10 mouse cellular contexts compared by ENCODE assay signal in genomic region chr5:36955366-36955765, GRCm38 (mm10). TPM values are rescaled to one million over a fixed set of nuclear protein-coding genes. Genes with fewer than 3 reads are reported as not detected.
DNase-seq lines count a peak whose midpoint lies in the region; TF ChIP-seq lines count a peak whose summit lies in the region.
"Had no signal": no experiment of that assay in that cellular context is flagged by ENCODE, and none has a peak within 500 bp of the region (broad histone marks: within the 10 kb centered on the region; RNA-seq: fewer than 3 reads in every experiment).

No protein-coding gene starts in this region.

- TF ChIP-seq CTCF in left cerebral cortex, adult 2 months (IDR thresholded peaks at IDR 0.05) = peak; percentile 79
- peak in 2 of 3 experiments; percentile 9 to 22; a peak in 1 of 6 replicates for TF ChIP-seq CTCF in MEL (IDR thresholded peaks at IDR 0.05 in 2 of 3, conservative IDR thresholded peaks at IDR 0.05 in 1 of 3; ENCODE audit: control insufficient read depth in 1 of 3, insufficient read depth in 1 of 3, low read depth in 2 of 3, low read length in 3 of 3, poor library complexity in 1 of 3, severe bottlenecking in 1 of 3)
- TF ChIP-seq CTCF in olfactory bulb, adult 2 months (IDR thresholded peaks at IDR 0.05; ENCODE audit: insufficient read depth, low read depth, low read length) = peak; percentile 54; the same call in 1 of the 2 replicates

- H3K9ac ChIP-seq in MEL (ENCODE audit: control insufficient read depth, low read depth, low read length, poor library complexity, severe bottlenecking) = no peak overlapping the region
- H3K9ac ChIP-seq: hindbrain, embryonic 15.5 days; neural tube, embryonic 12.5 days had no signal

- H3K9me3 ChIP-seq in MEL (replicated peaks; ENCODE audit: insufficient read depth, low read length) = no peaks in the 10 kb centered on the region
- H3K9me3 ChIP-seq: hindbrain, embryonic 15.5 days; neural tube, embryonic 12.5 days had no signal

- H3K27ac ChIP-seq in left cerebral cortex, adult 2 months = no peak overlapping the region
- H3K27ac ChIP-seq in MEL (ENCODE audit: control insufficient read depth, low read depth, low read length) = no peak overlapping the region
- no peak overlapping the region for H3K27ac ChIP-seq in olfactory bulb, adult 2 months (ENCODE audit: insufficient read depth, low read depth, low read length)
- H3K27ac ChIP-seq: hindbrain, embryonic 15.5 days; neural tube, embryonic 12.5 days had no signal

- H3K27me3 ChIP-seq in MEL (ENCODE audit: control insufficient read depth in 1 of 2, insufficient read depth in 2 of 2, low read length in 2 of 2) = no peaks in the 10 kb centered on the region
- H3K27me3 ChIP-seq: hindbrain, embryonic 15.5 days; neural tube, embryonic 12.5 days had no signal

- no peaks in the 10 kb centered on the region for H3K79me2 ChIP-seq in MEL (ENCODE audit: control insufficient read depth, insufficient read depth, low read length, poor library complexity)

- no peaks in the 10 kb centered on the region for H3K36me3 ChIP-seq in MEL (ENCODE audit: control insufficient read depth in 1 of 2, insufficient read depth in 2 of 2, low read length in 2 of 2)
- H3K36me3 ChIP-seq: neural tube, embryonic 12.5 days had no signal

- H3K4me1 ChIP-seq in MEL (ENCODE audit: control insufficient read depth in 1 of 2, insufficient read depth in 2 of 2, low read length in 2 of 2) = no peaks in the 10 kb centered on the region
- no peaks in the 10 kb centered on the region for H3K4me1 ChIP-seq in olfactory bulb, adult 2 months (ENCODE audit: control insufficient read depth, insufficient read depth, low read length)

- intact Hi-C loops in left cerebral cortex, adult 2 months (cut with DNase I) = no loop called here
- intact Hi-C loops in left cerebral cortex, postnatal 36 days (cut with DNase I) = loop anchor here (5.0 kb wide), 1 partner anchor 42 kb away; no protein-coding TSS in a partner anchor

- DNase-seq in adrenal gland, postnatal 10 days = peak; percentile 62
- no peak for DNase-seq in adrenal gland, postnatal 4 days (ENCODE audit: low spot score in 2 of 2)
- DNase-seq in left cerebral cortex, adult 2 months (ENCODE audit: extremely low spot score in 1 of 2, low spot score in 2 of 2) = peak; percentile 46 to 48
- DNase-seq in left cerebral cortex, postnatal 36 days (ENCODE audit: low spot score in 2 of 2) = no peak
- DNase-seq in MEL (ENCODE audit: low read depth, low spot score) (no peak), adipocyte (ENCODE audit: low spot score) (no peak)
- DNase-seq in embryo, embryonic 9.5 days (ENCODE audit: extremely low spot score) = peak; percentile 53

- TF ChIP-seq POLR2A in MEL (IDR thresholded peaks at IDR 0.05; ENCODE audit: control insufficient read depth in 1 of 2, insufficient read depth in 1 of 2, low read depth in 1 of 2, low read length in 2 of 2, poor library complexity in 1 of 2) = no peak
- TF ChIP-seq POLR2A in olfactory bulb, adult 2 months (IDR thresholded peaks at IDR 0.05; ENCODE audit: insufficient read depth, low read depth, low read length) = no peak

- TF ChIP-seq RAD21 in MEL (IDR thresholded peaks at IDR 0.05; ENCODE audit: low read depth, low read length) = no peak

- 33% methylated on average over 4 of the region's 4 CpGs for WGBS in olfactory bulb, adult 2 months

- no peak for TF ChIP-seq EP300 in MEL (IDR thresholded peaks at IDR 0.05; ENCODE audit: low read depth in 1 of 2, low read length in 2 of 2)

- no peak overlapping the region for H3K4me3 ChIP-seq in left cerebral cortex, adult 2 months
- no peak overlapping the region for H3K4me3 ChIP-seq in MEL (ENCODE audit: control insufficient read depth in 1 of 2, insufficient read depth in 1 of 2, low read depth in 2 of 2, low read length in 2 of 2)
- H3K4me3 ChIP-seq in olfactory bulb, adult 2 months (ENCODE audit: insufficient read depth, low read depth, low read length) = no peak overlapping the region
- H3K4me3 ChIP-seq: hindbrain, embryonic 15.5 days; neural tube, embryonic 12.5 days had no signal

TF ChIP-seq in MEL, 35 proteins besides CTCF, POLR2A, EP300 and RAD21:
- TF ChIP-seq ZMIZ1 (IDR thresholded peaks at IDR 0.05; ENCODE audit: low read depth, low read length) (no peak), KAT2A (conservative IDR thresholded peaks at IDR 0.05; ENCODE audit: low read depth, low read length) (no peak), POLR2AphosphoS5 (IDR thresholded peaks at IDR 0.05; ENCODE audit: borderline replicate concordance, low read depth, low read length) (no peak), HCFC1 (IDR thresholded peaks at IDR 0.05; ENCODE audit: low read depth, low read length) (no peak), SMC3 (IDR thresholded peaks at IDR 0.05; ENCODE audit: low read depth, low read length) (no peak), USF1 (IDR thresholded peaks at IDR 0.05; ENCODE audit: low read depth, low read length) (no peak), GABPA (IDR thresholded peaks at IDR 0.05; ENCODE audit: low read depth, low read length) (no peak)
TF ChIP-seq in MEL: peak in this region for 0.

RNA-seq across cellular contexts. Expression of gene Wfs1, which starts 33.6 kb away (rescaled TPM):
- total RNA-seq in adrenal gland, postnatal 10 days (2021) = 10 to 100 TPM; 19.0 to 19.6 TPM
- total RNA-seq in adrenal gland, postnatal 4 days (2021) = 10 to 100 TPM; 16.6 to 18.5 TPM
- total RNA-seq in left cerebral cortex, adult 2 months (2021) = 100 to 1,000 TPM; 118 to 155 TPM
- 100 to 1,000 TPM; 123 to 148 TPM for total RNA-seq in left cerebral cortex, postnatal 36 days (2021)
- total RNA-seq in MEL (2012; rRNA removed) = not detected in 2 replicates
- polyA plus RNA-seq in MEL (2012; ENCODE audit: insufficient read depth in 1 of 2, insufficient read length in 2 of 2, low read depth in 1 of 2, low replicate concordance in 2 of 2, missing spikeins in 1 of 2) = not detected
- polyA plus RNA-seq in olfactory bulb, adult 2 months (2012; ENCODE audit: insufficient read depth, insufficient read length, low replicate concordance, missing spikeins) = not detected in 2 replicates

Comparison
In these comparisons a context has a peak if more than half of its experiments do, and no peak if none do; other contexts are left out.
1. DNase-seq: peak in adrenal gland, postnatal 10 days (single experiment), left cerebral cortex, adult 2 months (2 of 2) and embryo, embryonic 9.5 days (single experiment); none in adrenal gland, postnatal 4 days (0 of 2), left cerebral cortex, postnatal 36 days (0 of 2), MEL (single experiment) and adipocyte (single experiment).
2. CTCF ChIP-seq: peak in every context shown above with its lines; median percentile 79 in left cerebral cortex, adult 2 months; 54 in olfactory bulb, adult 2 months; 16 in MEL.
3. RNA of gene Wfs1, which starts 33.6 kb away (total RNA-seq): 118 to 155 TPM in left cerebral cortex, adult 2 months, 123 to 148 TPM in left cerebral cortex, postnatal 36 days, 19.0 to 19.6 TPM in adrenal gland, postnatal 10 days and 16.6 to 18.5 TPM in adrenal gland, postnatal 4 days; not detected in MEL; every median in the first group is over 10 times any median in the second.